Mouse (Mus musculus) liver, embryonic 12.5 days (tissue): Measurements from ENCODE around the gene Ppp1r16b. TPM values are rescaled to one million over a fixed set of nuclear protein-coding genes. Genes with fewer than 3 reads are reported as not detected.

ENCODE experiments used
- ATAC-seq: fragments of 200-750 bp; cut with Nextera tagmentation; 2 replicates; pipeline ENCODE4 v1.8.0; 2017; ENCODE audit warnings: moderate number of reproducible peaks, mild to moderate bottlenecking, moderate library complexity
- H3K27ac ChIP-seq: fragments of 300-500 bp; sonication (generic); 2 replicates; pipeline ENCODE4 v1.5.1; 2016; ENCODE audit warnings: mild to moderate bottlenecking
- H3K27me3 ChIP-seq: fragments of 300-500 bp; sonication (generic); replicated peaks from 2 replicates; pipeline ENCODE4 v1.6.1; 2016; ENCODE audit warnings: mild to moderate bottlenecking, moderate library complexity
- H3K36me3 ChIP-seq: fragments of 300-500 bp; sonication (generic); 2 replicates; pipeline ENCODE4 v1.6.1; 2016; ENCODE audit warnings: mild to moderate bottlenecking, moderate library complexity
- H3K4me1 ChIP-seq: fragments of 300-500 bp; sonication (generic); 2 replicates; pipeline ENCODE4 v1.6.1; 2016
- H3K4me2 ChIP-seq: fragments of 300-500 bp; sonication (generic); 2 replicates; pipeline ENCODE4 v1.6.1; 2016; ENCODE audit warnings: mild to moderate bottlenecking, moderate library complexity
- H3K4me3 ChIP-seq: fragments of 300-500 bp; sonication (generic); 2 replicates; pipeline ENCODE4 v1.5.1; 2016; ENCODE audit warnings: mild to moderate bottlenecking, moderate library complexity
- H3K9ac ChIP-seq: fragments of 300-500 bp; sonication (generic); 2 replicates; pipeline ENCODE4 v1.6.1; 2016; ENCODE audit warnings: mild to moderate bottlenecking, moderate library complexity
- H3K9me3 ChIP-seq: fragments of 300-500 bp; sonication (generic); replicated peaks from 2 replicates; pipeline ENCODE4 v1.6.1; 2016; ENCODE audit warnings: mild to moderate bottlenecking, moderate library complexity
- WGBS: fragments of 180-500 bp; shearing (Covaris S2); methylation state at CpG from one replicate; pipeline ENCODE4 v1.1.7; 2016; ENCODE audit not compliant: insufficient replicate concordance; 5-methylcytosine and 5-hydroxymethylcytosine counted together
- polyA plus RNA-seq: library from polyadenylated mRNA; unstranded; fragments of >200 nt; fragmentation: Nextera tagmentation; extraction: Ambion mirVana; gene quantifications from 2 replicates; pipeline ENCODE4 v1.2.1, GENCODE M21; 2016

Ppp1r16b gene
- polyA plus RNA-seq, 1 experiment from 2014 or later, result 1.9 TPM

DNA sequence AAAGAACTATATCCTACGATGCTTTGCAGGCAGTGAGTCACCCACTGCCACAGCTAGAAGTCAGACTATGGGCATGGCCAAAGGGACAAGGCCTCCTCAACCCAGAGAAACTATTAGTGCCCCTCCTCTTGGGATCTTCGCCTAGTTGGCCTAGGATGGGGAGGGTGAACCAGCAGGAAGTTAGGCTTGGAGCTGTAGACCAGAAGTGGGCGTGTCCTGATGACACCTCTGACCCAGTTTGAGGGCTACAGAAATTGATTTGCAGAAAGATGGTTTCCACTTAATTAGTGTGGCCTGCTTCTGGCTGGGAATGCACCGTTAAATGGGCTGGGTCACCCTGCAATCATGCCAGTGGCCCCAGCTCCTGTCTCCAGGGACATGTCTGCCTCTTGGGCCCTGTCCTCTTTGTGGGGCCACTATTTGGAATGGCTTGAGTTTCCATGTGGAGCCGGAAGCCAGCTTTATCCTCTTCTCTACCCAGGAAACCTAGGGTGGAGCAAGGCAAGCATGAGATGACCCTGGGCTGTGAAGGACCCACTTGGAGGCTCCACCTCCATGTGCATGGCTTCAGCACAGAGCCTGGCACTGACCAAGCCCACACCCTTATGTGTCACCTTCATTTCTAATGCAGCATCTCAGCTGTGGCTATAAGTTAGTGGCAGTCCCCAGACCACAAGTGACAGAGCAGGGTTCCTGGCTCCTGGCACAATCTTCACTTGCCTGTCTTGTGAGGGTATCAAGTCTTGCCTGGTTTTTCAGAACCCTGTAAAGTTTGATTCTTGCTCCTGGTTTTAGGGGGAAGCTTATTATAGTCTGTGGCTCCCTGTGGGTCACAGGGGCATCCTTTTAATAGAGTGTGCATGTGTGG is 52.6 kb downstream of the Ppp1r16b start:
- Histone ChIP-seq H3K4me3 (no peak overlapping the region), H3K9me3 (no peaks in the 10 kb centered on the region), H3K36me3 (no peaks in the 10 kb centered on the region), H3K4me2 (no peak overlapping the region), H3K27ac (no peak overlapping the region), H3K9ac (no peak overlapping the region), H3K27me3 (0 out of 2 replicates have a peak, but pooled peaks cover 1% of the 10 kb centered on the region), H3K4me1 (peaks cover 9% of the 10 kb centered on the region)
- WGBS, result 52% methylated on average over 5 of the region's 5 CpGs
- ATAC-seq, result no peak

DNA sequence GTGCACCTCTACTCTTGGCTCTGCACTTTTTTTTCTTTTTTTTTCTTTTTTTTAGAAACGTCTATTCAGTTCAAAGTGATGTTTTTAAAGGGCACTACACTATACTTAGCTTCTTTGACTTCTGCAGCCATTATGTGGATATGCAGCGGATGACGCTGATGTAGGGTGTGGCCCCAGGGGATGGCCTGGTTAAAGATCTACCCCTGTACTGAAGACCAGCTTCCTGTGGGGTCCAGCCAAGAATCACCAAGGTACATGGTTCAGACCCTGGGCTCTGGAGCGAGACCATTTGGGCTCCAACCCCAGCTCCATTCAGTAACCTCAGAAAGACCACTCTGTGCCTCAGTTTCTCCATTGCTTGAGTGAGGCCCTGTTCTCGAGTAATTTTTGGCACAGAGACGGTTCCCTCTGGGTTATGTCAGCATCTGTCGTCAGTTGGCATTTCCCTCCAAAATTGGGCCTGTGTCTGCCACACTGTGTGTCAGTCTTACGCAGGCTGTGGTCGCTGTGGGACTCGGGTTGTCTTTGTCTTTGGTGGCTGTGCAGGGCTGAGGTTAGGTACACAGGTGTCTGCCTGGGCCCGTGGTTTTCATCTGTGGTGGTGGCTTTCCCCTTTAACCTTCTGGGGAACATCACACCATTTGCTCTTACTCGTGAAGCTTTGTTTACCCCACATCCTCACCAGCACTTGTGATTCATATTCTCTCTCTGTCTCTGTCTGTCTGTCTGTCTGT is 53.8 kb downstream of the Ppp1r16b start:
- no peak for ATAC-seq
- H3K9me3 ChIP-seq, result no peaks in the 10 kb centered on the region
- no peak overlapping the region for H3K4me2 ChIP-seq
- H3K27me3 ChIP-seq, result 0 out of 2 replicates have a peak, but pooled peaks cover 4% of the 10 kb centered on the region
- peaks cover 21% of the 10 kb centered on the region for H3K4me1 ChIP-seq
- no peaks in the 10 kb centered on the region for H3K36me3 ChIP-seq
- 61% methylated on average over 12 of the region's 12 CpGs for WGBS
- no peak overlapping the region for H3K27ac ChIP-seq
- no peak overlapping the region for H3K4me3 ChIP-seq
- no peak overlapping the region for H3K9ac ChIP-seq

DNA sequence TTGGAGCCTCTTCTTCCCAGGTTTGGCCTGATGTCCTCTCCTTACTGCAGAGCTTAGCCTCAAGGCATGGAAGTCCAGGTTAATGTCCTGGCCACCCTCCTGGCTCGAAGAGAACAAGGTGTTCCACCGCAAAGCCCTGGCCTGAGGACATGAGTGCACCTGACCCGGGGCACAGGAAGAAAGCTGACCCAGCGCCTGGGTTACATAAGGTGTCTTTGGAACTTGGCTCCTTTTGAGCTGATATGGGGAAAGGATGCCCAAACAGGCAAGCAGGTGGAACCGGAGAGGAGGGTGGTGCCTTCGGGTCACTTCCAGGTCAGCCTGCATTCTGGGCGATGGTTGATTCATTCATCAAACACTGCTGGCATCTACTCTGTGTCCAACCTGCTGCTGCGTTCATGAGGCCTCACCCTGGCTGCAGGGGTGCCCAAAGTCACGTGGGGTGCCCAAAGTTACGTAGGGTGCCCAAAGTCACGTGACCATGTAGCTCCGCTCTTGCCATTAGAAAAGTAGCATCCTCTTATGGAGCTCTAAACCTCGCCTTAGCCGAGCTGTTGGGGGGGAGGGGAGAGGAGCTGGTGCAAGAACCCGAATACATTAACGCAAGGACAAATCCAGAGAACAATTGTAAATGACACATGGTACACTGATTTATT is 55.6 kb downstream of the Ppp1r16b start:
- Histone ChIP-seq H3K27me3 (peaks cover 4% of the 10 kb centered on the region; the same call in 1 of the 2 replicates), H3K9me3 (no peaks in the 10 kb centered on the region), H3K9ac (no peak overlapping the region), H3K4me1 (peaks cover 21% of the 10 kb centered on the region), H3K36me3 (no peaks in the 10 kb centered on the region), H3K4me3 (no peak overlapping the region), H3K27ac (no peak overlapping the region), H3K4me2 (no peak overlapping the region)
- no peak for ATAC-seq
- 63% methylated on average over 16 of the region's 16 CpGs for WGBS

DNA sequence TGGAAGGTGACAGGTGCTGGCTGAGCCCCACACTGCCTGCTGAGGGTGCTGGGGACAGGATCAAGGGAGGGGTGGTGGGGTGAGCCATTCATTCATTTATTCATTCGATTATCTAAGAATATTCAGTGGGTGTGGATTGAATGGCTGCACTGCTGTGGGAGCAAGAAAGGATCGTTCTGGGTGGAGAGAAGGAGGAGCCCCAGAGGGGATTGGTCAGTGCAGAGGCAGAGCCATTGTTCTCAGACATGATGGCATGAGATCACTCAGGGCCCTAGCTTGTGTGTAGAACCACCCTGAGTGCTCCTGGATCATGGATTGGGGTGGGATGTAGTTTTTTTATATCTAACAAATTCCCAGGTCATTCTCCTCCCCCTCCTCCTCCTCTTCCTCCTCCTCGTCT is 56.3 kb downstream of the Ppp1r16b start:
- Histone ChIP-seq H3K36me3 (no peaks in the 10 kb centered on the region), H3K4me2 (no peak overlapping the region), H3K9me3 (no peaks in the 10 kb centered on the region), H3K4me3 (no peak overlapping the region), H3K27me3 (peaks cover 4% of the 10 kb centered on the region; the same call in 1 of the 2 replicates), H3K9ac (no peak overlapping the region), H3K4me1 (peaks cover 18% of the 10 kb centered on the region), H3K27ac (no peak overlapping the region)
- ATAC-seq, result no peak
- 45% methylated on average over 3 of the region's 3 CpGs for WGBS

DNA sequence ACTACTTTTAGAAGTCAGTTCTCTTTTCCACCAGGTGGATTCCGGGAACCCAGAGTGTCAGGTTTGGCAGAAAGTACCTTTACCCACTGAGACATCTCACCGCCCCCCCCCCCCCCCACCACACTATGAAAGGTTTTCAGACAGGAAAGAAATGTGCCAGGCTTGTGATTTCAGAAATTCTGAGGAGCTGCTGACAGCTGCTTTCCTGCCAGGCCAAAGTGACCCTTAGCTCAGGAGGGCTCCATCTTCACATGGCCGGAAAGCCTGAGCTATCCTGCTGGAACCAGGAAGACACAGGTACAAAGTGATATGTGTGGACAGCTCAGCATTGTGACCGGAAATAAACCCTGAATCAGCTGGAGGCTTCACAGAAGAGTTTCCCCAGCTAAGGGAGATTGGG is 56.9 kb downstream of the Ppp1r16b start:
- WGBS, result 49% methylated on average over 4 of the region's 4 CpGs
- Histone ChIP-seq H3K27me3 (peaks cover 4% of the 10 kb centered on the region; the same call in 1 of the 2 replicates), H3K4me2 (no peak overlapping the region), H3K9me3 (no peaks in the 10 kb centered on the region), H3K9ac (no peak overlapping the region), H3K4me3 (no peak overlapping the region), H3K36me3 (no peaks in the 10 kb centered on the region), H3K4me1 (peaks cover 18% of the 10 kb centered on the region), H3K27ac (no peak overlapping the region)
- ATAC-seq, result no peak

DNA sequence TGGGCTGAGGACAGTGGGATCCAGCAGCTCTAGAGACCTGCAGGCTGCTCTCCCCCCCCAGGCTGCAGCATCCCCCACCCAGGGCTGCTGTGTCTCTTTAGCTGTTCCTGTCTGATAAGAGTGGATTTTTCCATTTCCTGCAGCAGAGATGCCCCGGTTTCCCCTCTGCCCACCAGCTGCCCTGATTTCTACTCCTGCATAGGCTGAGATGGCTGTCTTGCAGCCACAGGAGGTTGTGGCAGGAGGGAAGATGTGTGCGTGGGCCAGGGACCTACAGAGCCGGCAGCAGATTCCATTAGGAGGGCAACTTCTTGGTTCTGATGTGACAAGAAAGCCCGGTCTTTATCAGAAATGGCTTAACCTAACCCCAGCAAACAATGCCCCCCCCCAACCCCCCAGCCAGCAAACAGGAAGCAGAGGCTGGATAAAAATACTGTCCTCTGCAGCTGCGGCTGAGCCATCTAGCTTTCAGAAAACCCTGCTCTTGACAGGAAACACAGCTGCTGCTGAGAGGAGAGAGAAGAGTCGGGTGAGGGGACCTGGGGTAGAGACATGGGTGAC is 57.9 kb downstream of the Ppp1r16b start:
- Histone ChIP-seq H3K4me2 (peak overlapping the region; percentile 18; the same call in 1 of the 2 replicates), H3K27ac (peak overlapping the region; percentile 45), H3K27me3 (peaks cover 4% of the 10 kb centered on the region; the same call in 1 of the 2 replicates), H3K4me1 (peaks cover 18% of the 10 kb centered on the region), H3K9ac (no peak overlapping the region), H3K9me3 (no peaks in the 10 kb centered on the region), H3K4me3 (no peak overlapping the region), H3K36me3 (no peaks in the 10 kb centered on the region)
- ATAC-seq, result peak; percentile 27; the same call in 1 of the 2 replicates
- WGBS, result 2% methylated on average over 6 of the region's 6 CpGs

DNA sequence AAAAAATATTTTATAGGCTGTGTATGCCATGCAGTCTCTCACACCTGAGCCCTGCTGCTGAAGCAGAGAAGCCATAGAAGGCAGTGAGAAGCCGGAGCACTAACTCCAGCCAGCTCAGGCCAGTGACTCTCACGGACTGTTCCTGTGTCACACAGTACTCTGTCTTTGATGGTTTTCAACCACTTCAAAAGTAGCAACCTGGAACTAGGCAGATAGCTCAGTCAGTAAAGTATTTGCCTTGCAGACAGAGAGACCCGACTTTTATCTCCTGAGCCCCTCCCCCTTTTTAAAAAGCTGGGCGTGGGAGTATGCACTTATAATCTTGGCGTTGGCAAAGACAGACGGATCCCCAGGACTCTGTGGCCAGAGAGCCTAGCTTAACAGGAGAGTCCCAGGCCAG is 58.6 kb downstream of the Ppp1r16b start:
- no peak overlapping the region for H3K9ac ChIP-seq
- peaks cover 18% of the 10 kb centered on the region for H3K4me1 ChIP-seq
- no peak overlapping the region for H3K4me3 ChIP-seq
- peaks cover 4% of the 10 kb centered on the region; the same call in 1 of the 2 replicates for H3K27me3 ChIP-seq
- no peak overlapping the region for H3K4me2 ChIP-seq
- no peaks in the 10 kb centered on the region for H3K36me3 ChIP-seq
- no peaks in the 10 kb centered on the region for H3K9me3 ChIP-seq
- ATAC-seq, result no peak
- peak overlapping the region; percentile 45 for H3K27ac ChIP-seq
- 5% methylated on average over 6 of the region's 6 CpGs for WGBS

DNA sequence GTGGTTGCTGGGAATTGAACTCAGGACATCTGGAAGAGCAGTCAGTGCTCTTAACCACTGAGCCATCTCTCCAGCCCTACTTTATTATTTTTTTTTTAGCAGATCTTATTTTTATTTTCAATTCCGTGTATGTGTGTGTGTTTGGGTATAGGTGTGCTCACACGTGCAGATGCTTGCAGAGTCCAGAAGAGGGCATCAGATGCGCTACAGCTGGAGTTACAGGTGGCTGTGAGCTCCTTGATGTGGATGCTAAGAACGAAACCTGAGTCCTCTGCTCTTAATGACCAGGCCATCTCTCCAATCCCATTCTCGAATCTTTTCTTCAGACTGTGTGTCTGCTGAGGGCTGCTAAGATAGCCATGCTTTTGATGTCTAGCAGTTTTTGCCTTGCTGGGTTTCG is 61.1 kb downstream of the Ppp1r16b start:
- Histone ChIP-seq H3K9me3 (no peaks in the 10 kb centered on the region), H3K4me2 (no peak overlapping the region), H3K27ac (no peak overlapping the region), H3K4me1 (peaks cover 18% of the 10 kb centered on the region), H3K4me3 (no peak overlapping the region), H3K9ac (no peak overlapping the region), H3K36me3 (no peaks in the 10 kb centered on the region), H3K27me3 (peaks cover 4% of the 10 kb centered on the region; the same call in 1 of the 2 replicates)
- no peak for ATAC-seq
- 63% methylated on average over 6 of the region's 6 CpGs for WGBS

DNA sequence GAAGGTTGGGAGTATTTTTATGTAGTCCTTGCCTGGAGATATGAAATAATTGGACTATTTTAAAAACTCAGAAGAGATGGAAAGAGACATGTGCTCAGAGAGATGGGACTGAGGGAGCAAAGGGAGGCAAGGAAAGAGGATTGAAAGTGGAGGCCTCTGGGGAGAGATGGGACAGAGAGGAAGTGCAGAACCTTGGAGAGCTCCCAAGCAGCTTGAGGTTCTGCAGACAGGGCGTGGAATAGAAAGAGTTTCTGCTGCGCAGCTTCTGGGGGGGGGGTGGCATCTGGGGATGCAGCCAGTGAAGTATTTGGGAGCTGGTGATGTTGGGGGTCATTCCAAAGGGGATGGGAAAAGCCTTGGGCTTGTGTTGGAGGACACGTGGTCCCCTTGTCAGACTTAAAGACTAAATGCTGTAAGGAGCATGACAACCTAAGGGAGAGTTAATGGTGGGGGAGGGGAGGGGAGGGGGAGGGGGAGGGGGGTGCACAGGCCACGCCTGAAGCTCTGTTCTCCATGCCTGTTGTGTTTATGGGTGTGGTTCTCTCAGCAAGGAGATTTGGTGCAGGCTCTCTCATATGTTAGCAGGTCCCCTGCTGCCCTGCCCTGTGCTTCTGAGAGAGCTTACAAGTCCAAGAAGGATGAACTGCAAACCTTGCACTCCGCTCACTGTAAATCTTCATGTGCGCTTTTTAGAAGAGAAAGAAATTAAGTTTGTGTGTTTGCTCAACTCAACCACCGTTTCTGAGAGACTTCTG is 63.0 kb downstream of the Ppp1r16b start:
- WGBS, result 43% methylated on average over 7 of the region's 7 CpGs
- no peaks in the 10 kb centered on the region for H3K9me3 ChIP-seq
- H3K4me2 ChIP-seq, result no peak overlapping the region
- no peaks in the 10 kb centered on the region; the same call in 1 of the 2 replicates for H3K27me3 ChIP-seq
- no peaks in the 10 kb centered on the region for H3K36me3 ChIP-seq
- no peak overlapping the region for H3K9ac ChIP-seq
- no peak overlapping the region for H3K4me3 ChIP-seq
- ATAC-seq, result no peak
- peaks cover 10% of the 10 kb centered on the region for H3K4me1 ChIP-seq
- H3K27ac ChIP-seq, result no peak overlapping the region

DNA sequence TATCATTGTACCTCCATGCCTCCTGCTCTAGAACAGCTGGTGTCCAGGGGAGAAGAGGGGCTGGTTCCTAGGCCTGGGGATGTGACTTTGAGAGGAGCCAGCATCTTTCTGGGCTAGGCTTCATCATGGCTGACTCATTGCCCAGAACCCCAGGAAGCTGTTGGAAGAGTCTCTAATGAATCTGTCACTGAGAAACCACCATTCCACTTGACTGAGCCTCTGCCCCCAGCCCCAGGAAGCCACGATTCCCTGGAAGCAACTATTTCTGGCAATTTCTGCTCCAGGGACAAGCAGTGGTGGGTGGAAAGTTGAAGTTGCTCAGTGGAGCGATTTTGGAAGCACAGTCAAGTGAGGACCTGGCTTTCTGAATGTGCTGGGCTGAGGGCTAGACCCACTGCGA is 65.7 kb downstream of the Ppp1r16b start:
- Histone ChIP-seq H3K4me2 (no peak overlapping the region), H3K4me1 (no peaks in the 10 kb centered on the region), H3K27ac (no peak overlapping the region), H3K27me3 (no peaks in the 10 kb centered on the region), H3K9me3 (no peaks in the 10 kb centered on the region), H3K9ac (no peak overlapping the region), H3K4me3 (no peak overlapping the region), H3K36me3 (no peaks in the 10 kb centered on the region)
- 48% methylated on average over 3 of the region's 3 CpGs for WGBS
- ATAC-seq, result no peak

DNA sequence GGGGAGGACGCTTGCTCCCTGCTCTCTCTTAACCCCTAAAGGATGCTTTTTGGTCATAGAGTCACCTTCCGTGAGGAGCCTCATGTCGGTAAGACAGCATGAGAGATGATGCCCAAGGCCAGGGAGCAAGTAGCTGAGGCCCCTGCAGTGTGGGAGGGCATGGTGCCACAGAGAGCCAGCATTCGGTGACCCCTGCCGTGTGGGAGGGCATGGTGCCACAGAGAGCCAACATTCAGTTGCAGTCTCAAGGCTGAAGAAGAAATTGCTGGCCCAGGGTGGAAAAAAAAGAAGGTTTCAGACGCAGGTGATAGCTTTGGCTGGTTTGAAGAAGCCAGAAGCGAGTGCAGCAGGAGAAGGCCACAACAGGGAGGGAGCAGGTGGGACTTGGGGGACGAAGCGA is 67.3 kb downstream of the Ppp1r16b start:
- Histone ChIP-seq H3K9me3 (no peaks in the 10 kb centered on the region), H3K9ac (no peak overlapping the region), H3K36me3 (no peaks in the 10 kb centered on the region), H3K4me1 (no peaks in the 10 kb centered on the region), H3K27me3 (no peaks in the 10 kb centered on the region), H3K4me3 (no peak overlapping the region), H3K4me2 (no peak overlapping the region), H3K27ac (no peak overlapping the region)
- 72% methylated on average over 9 of the region's 9 CpGs for WGBS
- no peak for ATAC-seq
